Mouse (Mus musculus) forebrain, embryonic 11.5 days (tissue): ENCODE measurements around the gene Hdac4. TPM values are rescaled to one million over a fixed set of nuclear protein-coding genes. Genes with fewer than 3 reads are reported as not detected.

Source experiments
- ATAC-seq: fragments of 200-750 bp; cut with Nextera tagmentation; replicated peaks from 2 replicates; pipeline ENCODE4 v1.8.0; 2017; ENCODE audit warnings: moderate TSS enrichment; ENCODE audit not compliant: low FRiP score
- DNase-seq: peaks from one replicate; pipeline ENCODE4 v3.0.0-alpha.2; 2017; ENCODE audit warnings: low spot score
- H3K27ac ChIP-seq: fragments of 300-500 bp; sonication (generic); 2 replicates; pipeline ENCODE4 v1.5.1; 2014; ENCODE audit warnings: low read depth, low read length
- H3K27me3 ChIP-seq: fragments of 300-500 bp; sonication (generic); 2 replicates; pipeline ENCODE4 v1.6.1; 2014; ENCODE audit warnings: mild to moderate bottlenecking, low read length, mixed read lengths; ENCODE audit not compliant: control insufficient read depth, insufficient read depth
- H3K36me3 ChIP-seq: fragments of 300-500 bp; sonication (generic); 2 replicates; pipeline ENCODE4 v1.6.1; 2014; ENCODE audit warnings: mild to moderate bottlenecking, low read length, moderate library complexity, mixed read lengths; ENCODE audit not compliant: control insufficient read depth, insufficient read depth
- H3K4me1 ChIP-seq: fragments of 300-500 bp; sonication (generic); replicated peaks from 2 replicates; pipeline ENCODE4 v1.6.1; 2014; ENCODE audit warnings: low read length, mixed read lengths; ENCODE audit not compliant: control insufficient read depth, insufficient read depth
- H3K4me2 ChIP-seq: fragments of 300-500 bp; sonication (generic); 2 replicates; pipeline ENCODE4 v1.6.1; 2014; ENCODE audit warnings: low read depth, mild to moderate bottlenecking, low read length, moderate library complexity, mixed read lengths; ENCODE audit not compliant: severe bottlenecking
- H3K4me3 ChIP-seq: fragments of 300-500 bp; sonication (generic); 2 replicates; pipeline ENCODE4 v1.5.1; 2014; ENCODE audit warnings: low read depth, low read length
- H3K9ac ChIP-seq: fragments of 300-500 bp; sonication (generic); 2 replicates; pipeline ENCODE4 v1.6.1; 2014; ENCODE audit warnings: low read length
- H3K9me3 ChIP-seq: fragments of 300-500 bp; sonication (generic); 2 replicates; pipeline ENCODE4 v1.6.1; 2016; ENCODE audit warnings: low read length, mixed read lengths; ENCODE audit not compliant: control insufficient read depth
- WGBS: fragments of 180-500 bp; shearing (Covaris S2); extraction: QIAGEN DNeasy Blood & Tissue Kit; methylation state at CpG from one replicate; pipeline ENCODE4 v1.1.7; 2014; 5-methylcytosine and 5-hydroxymethylcytosine counted together
- polyA plus RNA-seq: library from polyadenylated mRNA; unstranded; fragments of >200 nt; fragmentation: Nextera tagmentation; extraction: Ambion mirVana; gene quantifications from 2 replicates; pipeline ENCODE4 v1.2.1, GENCODE M21; 2014

Gene Hdac4
- polyA plus RNA-seq, 1 experiment from 2014 or later = 29.6 TPM

GRCm38 (mm10) chr1:92060532-92061064, 134.9 kb downstream of the Hdac4 start:
- Histone ChIP-seq H3K4me1 (peaks cover 13% of the 10 kb centered on the region; the same call in 1 of the 2 replicates), H3K9ac (no peak overlapping the region), H3K4me2 (no peak overlapping the region), H3K9me3 (no peaks in the 10 kb centered on the region), H3K4me3 (no peak overlapping the region), H3K27ac (no peak overlapping the region), H3K27me3 (no peaks in the 10 kb centered on the region), H3K36me3 (no peaks in the 10 kb centered on the region)
- WGBS = 71% methylated on average over 4 of the region's 4 CpGs
- ATAC-seq = no peak
- DNase-seq = no peak

GRCm38 (mm10) chr1:92059571-92059970, 135.9 kb downstream of the Hdac4 start:
- H3K27ac ChIP-seq = no peak overlapping the region
- no peak overlapping the region for H3K9ac ChIP-seq
- 100% methylated on average over 1 of the region's 1 CpGs for WGBS
- H3K9me3 ChIP-seq = no peaks in the 10 kb centered on the region
- no peaks in the 10 kb centered on the region for H3K36me3 ChIP-seq
- H3K27me3 ChIP-seq = no peaks in the 10 kb centered on the region
- H3K4me3 ChIP-seq = no peak overlapping the region
- ATAC-seq = no peak
- H3K4me1 ChIP-seq = peaks cover 13% of the 10 kb centered on the region; the same call in 1 of the 2 replicates
- H3K4me2 ChIP-seq = no peak overlapping the region
- no peak for DNase-seq

GRCm38 (mm10) chr1:92058731-92059425, 136.6 kb downstream of the Hdac4 start:
- Histone ChIP-seq H3K4me2 (no peak overlapping the region), H3K4me1 (peaks cover 13% of the 10 kb centered on the region; the same call in 1 of the 2 replicates), H3K27ac (no peak overlapping the region), H3K4me3 (no peak overlapping the region), H3K36me3 (no peaks in the 10 kb centered on the region), H3K9me3 (no peaks in the 10 kb centered on the region), H3K27me3 (no peaks in the 10 kb centered on the region), H3K9ac (no peak overlapping the region)
- ATAC-seq = no peak
- WGBS = 82% methylated on average over 5 of the region's 5 CpGs
- DNase-seq = no peak

- Histone ChIP-seq H3K4me1 (peaks cover 8% of the 10 kb centered on the region; the same call in 1 of the 2 replicates), H3K9ac (no peak overlapping the region), H3K9me3 (no peaks in the 10 kb centered on the region), H3K4me3 (no peak overlapping the region), H3K27me3 (no peaks in the 10 kb centered on the region), H3K27ac (no peak overlapping the region), H3K36me3 (no peaks in the 10 kb centered on the region), H3K4me2 (no peak overlapping the region)
- ATAC-seq (no peak), DNase-seq (no peak)
- 90% methylated on average over 3 of the region's 3 CpGs for WGBS
Observed at GRCm38 (mm10) chr1:92057068-92057467, 138.4 kb downstream of the Hdac4 start.

- H3K9ac ChIP-seq = no peak overlapping the region
- no peaks in the 10 kb centered on the region; the same call in 1 of the 2 replicates for H3K4me1 ChIP-seq
- no peak for ATAC-seq
- no peaks in the 10 kb centered on the region for H3K9me3 ChIP-seq
- no peaks in the 10 kb centered on the region for H3K27me3 ChIP-seq
- 68% methylated on average over 2 of the region's 2 CpGs for WGBS
- no peak for DNase-seq
- H3K4me2 ChIP-seq = no peak overlapping the region
- H3K27ac ChIP-seq = no peak overlapping the region
- no peaks in the 10 kb centered on the region for H3K36me3 ChIP-seq
- no peak overlapping the region for H3K4me3 ChIP-seq
Observed at GRCm38 (mm10) chr1:92055149-92055548, 140.3 kb downstream of the Hdac4 start.

- 83% methylated on average over 4 of the region's 4 CpGs for WGBS
Observed at GRCm38 (mm10) chr1:92052190-92052589, 143.3 kb downstream of the Hdac4 start.

GRCm38 (mm10) chr1:92051489-92052062, 143.9 kb downstream of the Hdac4 start:
- 90% methylated on average over 4 of the region's 4 CpGs for WGBS
- H3K4me1 ChIP-seq = no peaks in the 10 kb centered on the region; the same call in 1 of the 2 replicates
- no peak for DNase-seq
- no peak overlapping the region for H3K4me3 ChIP-seq
- no peak overlapping the region for H3K4me2 ChIP-seq
- no peak overlapping the region for H3K9ac ChIP-seq
- ATAC-seq = no peak
- H3K9me3 ChIP-seq = no peaks in the 10 kb centered on the region
- H3K27ac ChIP-seq = no peak overlapping the region
- no peaks in the 10 kb centered on the region for H3K27me3 ChIP-seq
- H3K36me3 ChIP-seq = no peaks in the 10 kb centered on the region

More at GRCm38 (mm10) chr1:92052190-92052589, 143.3 kb downstream of the Hdac4 start:
- DNase-seq = no peak
- H3K9me3 ChIP-seq = no peaks in the 10 kb centered on the region
- H3K4me2 ChIP-seq = no peak overlapping the region
- no peak overlapping the region for H3K27ac ChIP-seq
- no peaks in the 10 kb centered on the region for H3K36me3 ChIP-seq
- H3K4me1 ChIP-seq = no peaks in the 10 kb centered on the region; the same call in 1 of the 2 replicates
- H3K27me3 ChIP-seq = no peaks in the 10 kb centered on the region
- H3K4me3 ChIP-seq = no peak overlapping the region
- no peak for ATAC-seq
- no peak overlapping the region for H3K9ac ChIP-seq

GRCm38 (mm10) chr1:92050992-92051391, 144.5 kb downstream of the Hdac4 start:
- ATAC-seq = no peak
- Histone ChIP-seq H3K4me2 (no peak overlapping the region), H3K36me3 (no peaks in the 10 kb centered on the region), H3K9ac (no peak overlapping the region), H3K4me1 (no peaks in the 10 kb centered on the region; the same call in 1 of the 2 replicates), H3K4me3 (no peak overlapping the region), H3K27me3 (no peaks in the 10 kb centered on the region), H3K27ac (no peak overlapping the region), H3K9me3 (no peaks in the 10 kb centered on the region)
- DNase-seq = no peak
